Mouse (Mus musculus) ovary, postnatal 10 days (tissue): ENCODE measurements around the gene Gm27027.

ENCODE experiments used
- DNase-seq: peaks from one replicate; pipeline ENCODE4 v3.0.0; 2022; ENCODE audit warnings: low spot score

The Gm27027 gene

GRCm38 (mm10) chr2:93928866-93929265 is 67.3 kb downstream of the Gm27027 start:
- no peak for DNase-seq

- no peak for DNase-seq
Measured at GRCm38 (mm10) chr2:93927701-93928437, 68.3 kb downstream of the Gm27027 start.

- no peak for DNase-seq
Measured at GRCm38 (mm10) chr2:93926141-93926540, 70.0 kb downstream of the Gm27027 start.

- no peak for DNase-seq
Measured at GRCm38 (mm10) chr2:93919093-93919492, 77.1 kb downstream of the Gm27027 start.

- no peak for DNase-seq
Measured at GRCm38 (mm10) chr2:93913552-93913951, 82.6 kb downstream of the Gm27027 start.

GRCm38 (mm10) chr2:93911942-93912341 is 84.2 kb downstream of the Gm27027 start:
- DNase-seq = no peak

GRCm38 (mm10) chr2:93909716-93910115 is 86.4 kb downstream of the Gm27027 start:
- no peak for DNase-seq

- DNase-seq = no peak
Measured at GRCm38 (mm10) chr2:93907519-93908294, 88.4 kb downstream of the Gm27027 start.
